Mouse (Mus musculus) liver, embryonic 13.5 days (tissue): Measurements from ENCODE around the gene Arcn1. TPM values are rescaled to one million over a fixed set of nuclear protein-coding genes. Genes with fewer than 3 reads are reported as not detected.

Experiments
- ATAC-seq: fragments of 200-750 bp; cut with Nextera tagmentation; 2 replicates; pipeline ENCODE4 v1.8.0; 2017; ENCODE audit warnings: low read depth, mild to moderate bottlenecking, moderate number of reproducible peaks, moderate library complexity
- DNase-seq: peaks from one replicate; pipeline ENCODE4 v3.0.0; 2022
- H3K27ac ChIP-seq: fragments of 300-500 bp; sonication (generic); 2 replicates; pipeline ENCODE4 v1.5.1; 2015; ENCODE audit warnings: moderate library complexity, mild to moderate bottlenecking, inconsistent platforms
- H3K27me3 ChIP-seq: fragments of 300-500 bp; sonication (generic); 2 replicates; pipeline ENCODE4 v1.6.1; 2015; ENCODE audit warnings: mild to moderate bottlenecking, inconsistent platforms
- H3K36me3 ChIP-seq: fragments of 300-500 bp; sonication (generic); 2 replicates; pipeline ENCODE4 v1.6.1; 2015; ENCODE audit warnings: mild to moderate bottlenecking, inconsistent platforms
- H3K4me1 ChIP-seq: fragments of 300-500 bp; sonication (generic); replicated peaks from 2 replicates; pipeline ENCODE4 v1.6.1; 2015; ENCODE audit warnings: inconsistent platforms
- H3K4me2 ChIP-seq: fragments of 300-500 bp; sonication (generic); 2 replicates; pipeline ENCODE4 v1.6.1; 2015; ENCODE audit warnings: inconsistent platforms, mild to moderate bottlenecking, moderate library complexity
- H3K4me3 ChIP-seq: fragments of 300-500 bp; sonication (generic); replicated peaks from 2 replicates; pipeline ENCODE4 v1.5.1; 2015; ENCODE audit warnings: mild to moderate bottlenecking, inconsistent platforms
- H3K9ac ChIP-seq: fragments of 300-500 bp; sonication (generic); 2 replicates; pipeline ENCODE4 v1.6.1; 2015; ENCODE audit warnings: mild to moderate bottlenecking, inconsistent platforms
- H3K9me3 ChIP-seq: fragments of 300-500 bp; sonication (generic); replicated peaks from 2 replicates; pipeline ENCODE4 v1.6.1; 2016; ENCODE audit warnings: inconsistent platforms
- WGBS: fragments of 180-500 bp; shearing (Covaris S2); methylation state at CpG from one replicate; pipeline ENCODE4 v1.1.7; 2015; ENCODE audit not compliant: insufficient replicate concordance; 5-methylcytosine and 5-hydroxymethylcytosine counted together
- polyA plus RNA-seq: library from polyadenylated mRNA; unstranded; fragments of >200 nt; fragmentation: Nextera tagmentation; extraction: Ambion mirVana; gene quantifications from 2 replicates; pipeline ENCODE4 v1.2.1, GENCODE M21; 2015

The Arcn1 gene
- polyA plus RNA-seq, 1 experiment from 2014 or later = 87.3 TPM

GRCm38 (mm10) chr9:44726431-44727146 lies 41.1 kb downstream of the Arcn1 start:
- no peak for DNase-seq
- H3K27me3 ChIP-seq = peaks cover 9% of the 10 kb centered on the region
- H3K36me3 ChIP-seq = no peaks in the 10 kb centered on the region
- no peak overlapping the region for H3K9ac ChIP-seq
- no peaks in the 10 kb centered on the region for H3K9me3 ChIP-seq
- no peak for ATAC-seq
- no peak overlapping the region for H3K4me3 ChIP-seq
- H3K4me1 ChIP-seq = peaks cover 12% of the 10 kb centered on the region
- 52% methylated on average over 10 of the region's 10 CpGs for WGBS
- no peak overlapping the region for H3K27ac ChIP-seq
- H3K4me2 ChIP-seq = no peak overlapping the region

GRCm38 (mm10) chr9:44724665-44725064 lies 43.0 kb downstream of the Arcn1 start:
- Histone ChIP-seq H3K27ac (no peak overlapping the region), H3K36me3 (no peaks in the 10 kb centered on the region), H3K4me3 (no peak overlapping the region), H3K4me2 (no peak overlapping the region), H3K9me3 (no peaks in the 10 kb centered on the region), H3K27me3 (peaks cover 15% of the 10 kb centered on the region), H3K4me1 (peaks cover 29% of the 10 kb centered on the region), H3K9ac (no peak overlapping the region)
- ATAC-seq = no peak
- WGBS = 63% methylated on average over 2 of the region's 2 CpGs
- no peak for DNase-seq

DNA sequence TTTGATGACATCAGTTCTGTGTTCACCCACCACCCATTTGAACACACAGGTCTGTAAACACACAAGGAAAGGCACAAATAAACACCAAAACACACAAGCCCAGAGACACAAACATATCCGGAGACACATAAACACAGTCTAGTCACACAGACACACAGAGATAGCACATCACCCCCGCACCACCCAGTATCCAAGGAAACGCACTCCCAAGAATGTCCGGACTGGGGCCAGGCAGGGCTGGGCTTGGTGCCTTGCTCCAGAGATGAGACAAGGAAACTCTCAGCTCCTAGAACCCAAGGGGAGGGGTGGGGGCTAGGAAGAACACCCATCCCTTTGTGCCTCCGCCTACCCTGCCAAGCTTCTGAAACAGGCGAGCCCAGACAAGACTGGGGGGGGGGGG lies 43.4 kb downstream of the Arcn1 start:
- DNase-seq = no peak
- peaks cover 15% of the 10 kb centered on the region for H3K27me3 ChIP-seq
- no peak overlapping the region for H3K4me3 ChIP-seq
- no peaks in the 10 kb centered on the region for H3K36me3 ChIP-seq
- H3K9ac ChIP-seq = no peak overlapping the region
- ATAC-seq = no peak
- no peak overlapping the region for H3K4me2 ChIP-seq
- H3K27ac ChIP-seq = no peak overlapping the region
- WGBS = 60% methylated on average over 6 of the region's 6 CpGs
- peaks cover 34% of the 10 kb centered on the region for H3K4me1 ChIP-seq
- H3K9me3 ChIP-seq = no peaks in the 10 kb centered on the region

- ATAC-seq = no peak
- Histone ChIP-seq H3K4me3 (no peak overlapping the region), H3K27me3 (peaks cover 15% of the 10 kb centered on the region), H3K4me1 (peaks cover 36% of the 10 kb centered on the region), H3K36me3 (no peaks in the 10 kb centered on the region), H3K4me2 (no peak overlapping the region), H3K27ac (no peak overlapping the region), H3K9me3 (no peaks in the 10 kb centered on the region), H3K9ac (no peak overlapping the region)
- 52% methylated on average over 11 of the region's 11 CpGs for WGBS
- DNase-seq = no peak
Measured at GRCm38 (mm10) chr9:44723521-44724041, 44.1 kb downstream of the Arcn1 start.

- Histone ChIP-seq H3K27ac (no peak overlapping the region), H3K4me1 (peaks cover 40% of the 10 kb centered on the region), H3K9ac (no peak overlapping the region), H3K4me2 (no peak overlapping the region), H3K4me3 (no peak overlapping the region), H3K9me3 (no peaks in the 10 kb centered on the region), H3K36me3 (no peaks in the 10 kb centered on the region), H3K27me3 (peaks cover 12% of the 10 kb centered on the region)
- no peak for DNase-seq
- WGBS = 22% methylated on average over 7 of the region's 7 CpGs
- ATAC-seq = no peak
Measured at GRCm38 (mm10) chr9:44723008-44723407, 44.6 kb downstream of the Arcn1 start.

- WGBS = 56% methylated on average over 7 of the region's 7 CpGs
- H3K4me1 ChIP-seq = peaks cover 42% of the 10 kb centered on the region
- no peaks in the 10 kb centered on the region for H3K9me3 ChIP-seq
- peaks cover 12% of the 10 kb centered on the region for H3K27me3 ChIP-seq
- no peak overlapping the region for H3K4me2 ChIP-seq
- no peak for DNase-seq
- no peaks in the 10 kb centered on the region for H3K36me3 ChIP-seq
- ATAC-seq = no peak
- no peak overlapping the region for H3K9ac ChIP-seq
- no peak overlapping the region for H3K4me3 ChIP-seq
- no peak overlapping the region for H3K27ac ChIP-seq
Measured at GRCm38 (mm10) chr9:44722575-44722974, 45.1 kb downstream of the Arcn1 start.

GRCm38 (mm10) chr9:44721877-44722186 lies 45.8 kb downstream of the Arcn1 start:
- 75% methylated on average over 3 of the region's 3 CpGs for WGBS
- H3K4me3 ChIP-seq = no peak overlapping the region
- DNase-seq (no peak), ATAC-seq (peak; percentile 21; the same call in 1 of the 2 replicates)
- no peak overlapping the region for H3K9ac ChIP-seq
- no peaks in the 10 kb centered on the region for H3K36me3 ChIP-seq
- H3K27me3 ChIP-seq = peaks cover 12% of the 10 kb centered on the region
- peaks cover 50% of the 10 kb centered on the region for H3K4me1 ChIP-seq
- no peak overlapping the region for H3K27ac ChIP-seq
- H3K9me3 ChIP-seq = no peaks in the 10 kb centered on the region
- H3K4me2 ChIP-seq = peak overlapping the region; percentile 74

DNA sequence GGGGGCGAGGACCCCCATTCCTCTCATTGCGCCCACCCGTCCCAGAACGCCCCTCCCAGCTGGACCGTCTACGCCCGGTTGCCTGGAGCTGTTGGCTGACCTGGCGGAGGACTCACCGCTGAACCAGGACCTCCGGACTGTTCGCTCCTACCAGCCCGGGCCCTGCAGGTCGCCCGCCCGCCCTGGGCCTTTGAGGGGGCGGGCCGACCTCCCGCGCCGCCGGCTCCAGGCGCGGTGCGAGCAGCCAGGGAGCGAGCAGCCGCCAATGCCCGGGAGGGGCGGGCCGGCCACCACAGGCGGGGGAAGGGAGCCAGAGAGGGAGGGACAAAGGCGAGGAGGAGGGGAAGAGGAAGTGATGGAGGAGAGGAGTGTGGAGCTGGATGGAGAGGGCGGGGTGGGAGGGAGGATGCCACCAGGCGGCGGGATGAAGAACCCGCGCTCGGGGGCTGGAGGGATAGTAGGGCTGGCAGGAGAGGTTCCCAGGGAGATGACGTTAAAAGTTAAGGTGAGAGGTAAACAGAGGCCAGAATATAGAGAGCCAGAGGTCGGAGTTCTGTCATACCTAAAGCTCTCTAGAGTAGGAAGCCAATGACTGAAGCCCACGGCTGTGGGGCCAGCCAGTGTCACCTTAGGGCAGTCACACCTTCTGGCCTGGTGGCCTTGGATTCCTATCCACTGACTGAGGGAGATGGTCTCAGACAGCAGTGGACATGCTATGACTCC lies 46.3 kb downstream of the Arcn1 start:
- H3K4me1 ChIP-seq = peaks cover 53% of the 10 kb centered on the region
- DNase-seq (peak; percentile 39), ATAC-seq (peak; percentile 78)
- H3K36me3 ChIP-seq = no peaks in the 10 kb centered on the region
- H3K27me3 ChIP-seq = peaks cover 12% of the 10 kb centered on the region
- peak overlapping the region; percentile 74 for H3K4me2 ChIP-seq
- H3K9ac ChIP-seq = peak overlapping the region; percentile 59
- H3K27ac ChIP-seq = no peak overlapping the region
- H3K9me3 ChIP-seq = no peaks in the 10 kb centered on the region
- WGBS = 2% methylated on average over 40 of the region's 40 CpGs
- H3K4me3 ChIP-seq = peak overlapping the region; percentile 54

GRCm38 (mm10) chr9:44720358-44721153 lies 47.1 kb downstream of the Arcn1 start:
- Histone ChIP-seq H3K27me3 (peaks cover 12% of the 10 kb centered on the region), H3K9me3 (no peaks in the 10 kb centered on the region), H3K9ac (peak overlapping the region; percentile 59), H3K4me3 (peak overlapping the region; percentile 54), H3K27ac (no peak overlapping the region), H3K36me3 (0 out of 2 replicates have a peak, but pooled peaks cover 2% of the 10 kb centered on the region), H3K4me2 (peak overlapping the region; percentile 74), H3K4me1 (peaks cover 53% of the 10 kb centered on the region)
- ATAC-seq (no peak), DNase-seq (no peak)
- WGBS = 19% methylated on average over 9 of the region's 9 CpGs

DNA sequence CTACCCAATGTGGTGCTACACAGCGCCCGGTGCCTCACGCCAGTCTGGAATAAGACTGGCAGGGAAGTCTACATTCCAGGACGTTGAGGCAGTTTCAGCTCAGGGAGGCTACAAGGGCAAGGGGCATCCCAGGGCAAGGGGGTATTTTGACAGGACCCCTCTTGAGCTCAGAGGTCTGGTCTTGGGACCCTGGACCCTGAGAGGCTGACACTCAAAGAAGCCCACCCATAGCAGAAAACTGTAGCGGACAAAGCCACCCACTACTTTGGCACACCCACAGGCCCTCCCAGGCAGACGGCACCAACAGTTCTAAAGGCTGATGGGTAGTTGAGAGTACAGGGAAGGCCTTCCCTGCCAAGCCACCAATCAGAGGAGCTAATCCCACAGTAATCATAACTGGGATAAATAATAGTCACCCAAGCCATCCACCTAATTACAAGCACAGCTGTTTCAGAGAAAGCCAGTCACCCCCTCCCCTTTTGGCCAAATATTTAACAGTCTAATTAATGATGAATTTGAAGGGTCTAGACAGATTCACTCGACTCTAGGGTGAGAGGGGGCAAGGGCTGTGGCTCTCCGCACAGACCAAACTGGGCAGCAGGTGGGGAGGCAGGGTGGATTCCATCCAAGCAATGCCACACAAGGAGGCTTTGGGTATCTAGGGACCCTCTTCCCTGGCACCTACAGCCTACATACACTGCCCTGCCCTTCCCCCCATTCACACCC lies 47.9 kb downstream of the Arcn1 start:
- Histone ChIP-seq H3K4me1 (peaks cover 53% of the 10 kb centered on the region), H3K4me2 (no peak overlapping the region), H3K4me3 (no peak overlapping the region), H3K9me3 (no peaks in the 10 kb centered on the region), H3K27ac (no peak overlapping the region), H3K9ac (no peak overlapping the region), H3K27me3 (peaks cover 14% of the 10 kb centered on the region), H3K36me3 (peaks cover 8% of the 10 kb centered on the region; the same call in 1 of the 2 replicates)
- WGBS = 74% methylated on average over 8 of the region's 8 CpGs
- ATAC-seq (no peak), DNase-seq (no peak)
